Mouse (Mus musculus): Measurements from ENCODE around the gene Dcaf17. TPM values are rescaled to one million over a fixed set of nuclear protein-coding genes. Genes with fewer than 3 reads are reported as not detected.
A peak's percentile ranks its signal among the peaks of the same experiment; 100 is the strongest.

Dcaf17 gene
- polyA plus RNA-seq, 2 experiments = 3.2 to 11.8 TPM

- Histone ChIP-seq H3K4me1 (replicated peaks; ENCODE audit: control insufficient read depth in 2 of 2, insufficient read depth in 2 of 2, low read length in 1 of 2) (peaks cover 11 to 13% of the 10 kb centered on the region in 2 experiments), H3K27ac (no peak overlapping the region; the same call in 1 of the 2 replicates), H3K9ac (replicated peaks) (no peak overlapping the region), H3K4me3 (ENCODE audit: insufficient read depth in 1 of 2, low read depth in 2 of 2, low read length in 2 of 2) (no peak overlapping the region), H3K9me3 (ENCODE audit: control insufficient read depth, low read length) (no peaks in the 10 kb centered on the region), H3K27me3 (ENCODE audit: control insufficient read depth, insufficient read depth, low read length) (no peaks in the 10 kb centered on the region), H3K4me2 (ENCODE audit: low read depth) (peak overlapping the region; percentile 6; the same call in 1 of the 2 replicates), H3K36me3 (replicated peaks; ENCODE audit: control insufficient read depth, insufficient read depth, low read depth) (no peaks in the 10 kb centered on the region; the same call in 1 of the 2 replicates)
- ATAC-seq (ENCODE audit: insufficient read depth) (peak; percentile 93), DNase-seq (ENCODE audit: low read depth in 3 of 3, low spot score in 3 of 3) (peak in 2 of 3 experiments; percentile 55 to 60)
- TF ChIP-seq CTCF (IDR thresholded peaks at IDR 0.05; ENCODE audit: low read depth) (no peak), EP300 (IDR thresholded peaks at IDR 0.05; ENCODE audit: low read depth) (peak; percentile 76)
- WGBS (ENCODE audit: insufficient replicate concordance) = 19% methylated on average over 3 of the region's 3 CpGs
These were observed 18.7 kb downstream of the Dcaf17 start for GRCm38 (mm10) chr2:71073828-71074227.

- Histone ChIP-seq H3K9ac (replicated peaks) (no peak overlapping the region), H3K36me3 (replicated peaks; ENCODE audit: control insufficient read depth, insufficient read depth, low read depth) (no peaks in the 10 kb centered on the region; the same call in 1 of the 2 replicates), H3K27me3 (ENCODE audit: control insufficient read depth, insufficient read depth, low read length) (no peaks in the 10 kb centered on the region), H3K4me1 (replicated peaks; ENCODE audit: control insufficient read depth in 2 of 2, insufficient read depth in 2 of 2, low read length in 1 of 2) (peaks cover 0 to 5% of the 10 kb centered on the region in 2 experiments; a peak in 2 of 4 replicates), H3K4me2 (ENCODE audit: low read depth) (no peak overlapping the region), H3K4me3 (ENCODE audit: insufficient read depth in 1 of 2, low read depth in 2 of 2, low read length in 2 of 2) (no peak overlapping the region), H3K9me3 (ENCODE audit: control insufficient read depth, low read length) (no peaks in the 10 kb centered on the region), H3K27ac (no peak overlapping the region)
- DNase-seq (ENCODE audit: low read depth in 3 of 3, low spot score in 3 of 3) (no peak), ATAC-seq (ENCODE audit: insufficient read depth) (no peak)
- 79% methylated on average over 7 of the region's 7 CpGs for WGBS (ENCODE audit: insufficient replicate concordance)
- TF ChIP-seq EP300 (IDR thresholded peaks at IDR 0.05; ENCODE audit: low read depth) = no peak
- TF ChIP-seq CTCF (IDR thresholded peaks at IDR 0.05; ENCODE audit: low read depth) = no peak
These were observed 27.3 kb downstream of the Dcaf17 start for GRCm38 (mm10) chr2:71082416-71082815.

- WGBS (ENCODE audit: insufficient replicate concordance) = 72% methylated on average over 6 of the region's 6 CpGs
- Histone ChIP-seq H3K27me3 (ENCODE audit: control insufficient read depth, insufficient read depth, low read length) (no peaks in the 10 kb centered on the region), H3K27ac (no peak overlapping the region), H3K36me3 (replicated peaks; ENCODE audit: control insufficient read depth, insufficient read depth, low read depth) (no peaks in the 10 kb centered on the region; the same call in none of the 2 replicates), H3K4me2 (ENCODE audit: low read depth) (no peak overlapping the region), H3K9ac (replicated peaks) (no peak overlapping the region), H3K4me3 (ENCODE audit: insufficient read depth in 1 of 2, low read depth in 2 of 2, low read length in 2 of 2) (no peak overlapping the region), H3K4me1 (replicated peaks; ENCODE audit: control insufficient read depth in 2 of 2, insufficient read depth in 2 of 2, low read length in 1 of 2) (peaks cover 0 to 5% of the 10 kb centered on the region in 2 experiments; a peak in 2 of 4 replicates), H3K9me3 (ENCODE audit: control insufficient read depth, low read length) (no peaks in the 10 kb centered on the region)
- DNase-seq (ENCODE audit: low read depth in 3 of 3, low spot score in 3 of 3) = no peak
- peak; percentile 65; the same call in 1 of the 2 replicates for ATAC-seq (ENCODE audit: insufficient read depth)
- TF ChIP-seq CTCF (IDR thresholded peaks at IDR 0.05; ENCODE audit: low read depth) (no peak), EP300 (IDR thresholded peaks at IDR 0.05; ENCODE audit: low read depth) (no peak)
These were observed 28.5 kb downstream of the Dcaf17 start for GRCm38 (mm10) chr2:71083454-71084193.

- no peak overlapping the region for H3K4me3 ChIP-seq (ENCODE audit: insufficient read depth in 1 of 2, low read depth in 2 of 2, low read length in 2 of 2)
- H3K9ac ChIP-seq (replicated peaks) = no peak overlapping the region
- H3K36me3 ChIP-seq (replicated peaks; ENCODE audit: control insufficient read depth, insufficient read depth, low read depth) = peaks cover 3% of the 10 kb centered on the region
- TF ChIP-seq CTCF (IDR thresholded peaks at IDR 0.05; ENCODE audit: low read depth) = no peak
- TF ChIP-seq EP300 (IDR thresholded peaks at IDR 0.05; ENCODE audit: low read depth) = no peak
- no peak for ATAC-seq (ENCODE audit: insufficient read depth)
- peaks cover 8 to 17% of the 10 kb centered on the region in 2 experiments for H3K4me1 ChIP-seq (replicated peaks; ENCODE audit: control insufficient read depth in 2 of 2, insufficient read depth in 2 of 2, low read length in 1 of 2)
- no peak overlapping the region for H3K27ac ChIP-seq
- DNase-seq (ENCODE audit: low read depth in 3 of 3, low spot score in 3 of 3) = no peak
- 53% methylated on average over 3 of the region's 3 CpGs for WGBS (ENCODE audit: insufficient replicate concordance)
- no peak overlapping the region for H3K4me2 ChIP-seq (ENCODE audit: low read depth)
- H3K27me3 ChIP-seq (ENCODE audit: control insufficient read depth, insufficient read depth, low read length) = no peaks in the 10 kb centered on the region
- H3K9me3 ChIP-seq (ENCODE audit: control insufficient read depth, low read length) = no peaks in the 10 kb centered on the region
These were observed 34.6 kb downstream of the Dcaf17 start for GRCm38 (mm10) chr2:71089766-71090165.

- H3K27ac ChIP-seq = peak overlapping the region; percentile 64
- H3K9me3 ChIP-seq (ENCODE audit: control insufficient read depth, low read length) = no peaks in the 10 kb centered on the region
- H3K4me1 ChIP-seq (replicated peaks; ENCODE audit: control insufficient read depth in 2 of 2, insufficient read depth in 2 of 2, low read length in 1 of 2) = peaks cover 9 to 17% of the 10 kb centered on the region in 2 experiments
- peak overlapping the region; percentile 16; the same call in 1 of the 2 replicates for H3K4me2 ChIP-seq (ENCODE audit: low read depth)
- 57% methylated on average over 4 of the region's 4 CpGs for WGBS (ENCODE audit: insufficient replicate concordance)
- no peak overlapping the region for H3K4me3 ChIP-seq (ENCODE audit: insufficient read depth in 1 of 2, low read depth in 2 of 2, low read length in 2 of 2)
- TF ChIP-seq CTCF (IDR thresholded peaks at IDR 0.05; ENCODE audit: low read depth) = peak; percentile 51; the same call in 1 of the 2 replicates
- peak; percentile 83 for TF ChIP-seq EP300 (IDR thresholded peaks at IDR 0.05; ENCODE audit: low read depth)
- ATAC-seq (ENCODE audit: insufficient read depth) (peak; percentile 96), DNase-seq (ENCODE audit: low read depth in 3 of 3, low spot score in 3 of 3) (peak; percentile 67 to 76 (median 72))
- peaks cover 3% of the 10 kb centered on the region for H3K36me3 ChIP-seq (replicated peaks; ENCODE audit: control insufficient read depth, insufficient read depth, low read depth)
- no peak overlapping the region for H3K9ac ChIP-seq (replicated peaks)
- H3K27me3 ChIP-seq (ENCODE audit: control insufficient read depth, insufficient read depth, low read length) = no peaks in the 10 kb centered on the region
These were observed 35.7 kb downstream of the Dcaf17 start for GRCm38 (mm10) chr2:71090660-71091445.

Measured in liver, embryonic 14.5 days (tissue).